Mouse (Mus musculus): ENCODE measurements around the gene Ncoa4.

Ncoa4 gene

DNA sequence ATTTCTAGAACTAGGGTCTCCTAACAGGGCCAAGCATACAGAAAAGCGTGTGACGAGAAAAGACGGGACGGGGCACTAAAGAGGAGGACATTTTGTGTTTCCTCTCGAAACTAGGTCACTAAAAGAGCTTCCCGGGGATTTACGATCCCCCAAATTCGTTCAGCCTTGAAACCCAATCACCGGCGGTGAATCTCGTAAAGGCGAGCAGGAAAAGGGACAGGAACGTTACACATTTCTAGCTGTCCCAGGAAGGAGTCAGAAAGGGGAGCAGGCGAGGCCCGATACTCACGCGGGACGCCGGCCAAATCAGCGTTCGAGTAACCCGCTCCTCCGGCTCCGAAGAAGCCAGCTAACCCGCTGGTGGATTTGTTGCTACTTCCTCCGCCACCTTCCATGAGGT, 41.7 kb downstream of the Ncoa4 start:
- DNase-seq (ENCODE audit: low read depth) = no peak

DNA sequence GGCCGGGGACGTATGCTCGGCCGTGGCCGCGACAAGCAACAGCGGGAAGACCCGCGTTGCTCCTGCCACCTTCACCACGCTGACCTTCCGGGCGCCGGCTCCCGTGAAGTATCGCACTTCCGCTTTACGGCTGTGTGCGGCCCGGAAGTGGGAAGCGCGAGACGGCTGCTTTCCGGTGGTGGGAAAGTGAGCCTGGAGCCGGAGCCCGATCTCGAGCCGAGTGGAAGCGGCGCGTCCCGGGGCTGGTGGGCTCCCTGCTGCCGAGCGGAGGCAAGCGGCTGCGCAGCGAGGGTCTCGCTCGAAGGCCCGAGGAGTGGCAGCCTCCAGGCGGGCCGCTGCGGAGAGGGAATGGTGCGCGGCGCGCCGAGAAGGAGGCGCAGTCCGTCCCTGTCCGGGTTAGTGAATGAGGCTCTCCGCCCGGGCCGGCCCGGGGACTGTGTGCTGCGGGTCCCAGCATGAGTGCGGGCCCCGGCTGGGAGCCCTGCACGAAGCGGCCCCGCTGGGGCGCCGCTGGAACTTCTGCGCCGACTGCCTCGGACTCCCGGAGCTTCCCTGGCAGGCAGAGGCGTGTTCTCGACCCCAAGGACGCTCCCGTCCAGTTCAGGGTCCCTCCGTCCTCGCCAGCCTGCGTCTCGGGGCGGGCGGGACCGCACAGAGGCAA, 42.3 kb downstream of the Ncoa4 start, which contains the start of the genes Timm23 and Parg:
Gene Timm23 (minus strand): TSS at position 108 of the 661 bp plus-strand sequence.
Gene Parg (plus strand): TSS at position 159 of the 661 bp plus-strand sequence.
- peak; percentile 74 for DNase-seq (ENCODE audit: low read depth)

DNA sequence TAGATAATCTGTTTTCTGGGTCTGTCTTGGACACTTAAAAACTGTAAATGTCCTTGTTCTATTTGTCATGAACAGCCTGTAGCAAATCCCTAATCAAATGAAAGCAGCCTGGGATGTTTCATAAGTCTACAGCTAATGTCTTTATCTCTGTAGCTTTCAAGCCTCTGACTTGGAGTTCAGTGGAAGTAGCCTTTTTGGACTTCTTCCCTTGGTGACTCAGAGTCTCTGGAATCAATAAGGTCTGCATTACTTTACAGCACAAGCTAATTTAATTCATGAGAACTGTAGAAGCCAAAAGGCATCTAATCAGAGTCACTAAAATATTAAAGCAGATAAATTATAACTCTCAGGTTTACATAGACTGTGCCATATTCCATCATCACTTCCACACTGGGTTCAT, 66.9 kb downstream of the Ncoa4 start:
- no peak for DNase-seq (ENCODE audit: low read depth)

DNA sequence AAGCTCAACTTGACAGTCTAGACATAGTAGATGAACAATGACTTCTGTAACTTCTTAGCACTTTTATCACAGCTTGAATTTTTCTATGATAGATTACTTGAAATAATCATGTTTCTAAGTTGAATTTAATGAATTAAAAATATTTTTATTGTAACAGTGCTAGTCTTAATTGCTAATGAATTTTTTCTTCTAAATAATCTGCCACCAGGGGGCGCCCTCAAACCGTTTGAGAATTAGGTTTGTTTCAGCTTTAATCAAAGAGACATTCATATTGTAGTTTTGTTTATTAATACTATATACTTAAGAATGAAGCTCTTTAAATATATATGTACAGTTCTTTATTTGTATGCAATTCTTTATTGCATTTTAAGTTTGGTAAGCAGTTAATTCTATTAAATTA, 69.3 kb downstream of the Ncoa4 start:
- DNase-seq (ENCODE audit: low read depth) = peak; percentile 58
